Mouse (Mus musculus) CH12.LX (cell line): ENCODE measurements around the gene Uba3.

Experiments
- CHD2 ChIP-seq: IDR thresholded peaks from 2 replicates; pipeline ENCODE4 v1.6.1; 2011; ENCODE audit warnings: low read length, improper control_type of control experiment
- CTCF ChIP-seq, 2 experiments: IDR thresholded peaks in 1 of 2; conservative IDR thresholded peaks in 1 of 2; 2 replicates each; pipeline ENCODE4 v1.5.1; 2011 to 2012; ENCODE audit warnings: low read depth in 2 of 2, low read length in 2 of 2, improper control_type of control experiment in 1 of 2, inconsistent platforms in 1 of 2, mild to moderate bottlenecking in 1 of 2, moderate library complexity in 1 of 2
- E2F4 ChIP-seq: IDR thresholded peaks from 2 replicates; pipeline ENCODE4 v1.6.1; 2011; ENCODE audit warnings: low read depth, low read length, improper control_type of control experiment; ENCODE audit not compliant: insufficient replicate concordance
- ETS1 ChIP-seq: conservative IDR thresholded peaks from 2 replicates; pipeline ENCODE4 v1.6.1; 2012; ENCODE audit warnings: low read depth, mild to moderate bottlenecking, inconsistent platforms, low read length, improper control_type of control experiment, moderate library complexity
- GABPA ChIP-seq: IDR thresholded peaks from 2 replicates; pipeline ENCODE4 v1.6.1; 2012; ENCODE audit warnings: low read depth, low read length, improper control_type of control experiment, inconsistent platforms; ENCODE audit not compliant: insufficient replicate concordance
- MAFK ChIP-seq: IDR thresholded peaks from 2 replicates; pipeline ENCODE4 v1.6.1; 2011; ENCODE audit warnings: low read length, improper control_type of control experiment; ENCODE audit not compliant: insufficient replicate concordance
- MYC ChIP-seq: IDR thresholded peaks from 2 replicates; pipeline ENCODE4 v1.6.1; 2011; ENCODE audit warnings: low read depth, mild to moderate bottlenecking, improper control_type of control experiment, low read length
- NRF1 ChIP-seq: IDR thresholded peaks from 2 replicates; pipeline ENCODE4 v1.6.1; 2014; ENCODE audit warnings: low read depth, mild to moderate bottlenecking, inconsistent platforms, low read length, improper control_type of control experiment, moderate library complexity
- POLR2A ChIP-seq: IDR thresholded peaks from 2 replicates; pipeline ENCODE4 v1.6.1; 2011; ENCODE audit warnings: low read depth, mild to moderate bottlenecking, improper control_type of control experiment, low read length
- POLR2AphosphoS2 ChIP-seq: IDR thresholded peaks from 2 replicates; pipeline ENCODE4 v1.6.1; 2011; ENCODE audit warnings: low read depth, low read length, improper control_type of control experiment
- RAD21 ChIP-seq: IDR thresholded peaks from 2 replicates; pipeline ENCODE4 v1.6.1; 2011; ENCODE audit warnings: low read depth, mild to moderate bottlenecking, low read length, improper control_type of control experiment, moderate library complexity
- USF1 ChIP-seq: IDR thresholded peaks from 2 replicates; pipeline ENCODE4 v1.6.1; 2014; ENCODE audit warnings: low read depth, mild to moderate bottlenecking, inconsistent platforms, low read length, improper control_type of control experiment
- ZNF384 ChIP-seq: IDR thresholded peaks from 2 replicates; pipeline ENCODE4 v1.6.1; 2012; ENCODE audit warnings: low read depth, low read length, improper control_type of control experiment, inconsistent platforms

- TF ChIP-seq ETS1 = no peak
- no peak for TF ChIP-seq CTCF (conservative IDR thresholded peaks at IDR 0.05 in 1 of 2, IDR thresholded peaks at IDR 0.05 in 1 of 2; ENCODE audit: low read depth in 2 of 2, low read length in 2 of 2)
- no peak for TF ChIP-seq GABPA
- TF ChIP-seq ZNF384 = no peak
- TF ChIP-seq E2F4 = no peak
- no peak for TF ChIP-seq CHD2
- TF ChIP-seq POLR2A = no peak
- no peak for TF ChIP-seq NRF1
- TF ChIP-seq MYC = no peak
- TF ChIP-seq MAFK = no peak
- TF ChIP-seq USF1 = no peak
- TF ChIP-seq POLR2AphosphoS2 = no peak
- TF ChIP-seq RAD21 = no peak
Measured at GRCm38 (mm10) chr6:97142611-97143010, 62.8 kb downstream of the Uba3 start.
